Mouse (Mus musculus) stomach, adult 2 months (tissue): Measurements from ENCODE around the gene Trpc3. TPM values are rescaled to one million over a fixed set of nuclear protein-coding genes. Genes with fewer than 3 reads are reported as not detected.

Experiments used
- polyA plus RNA-seq: library from polyadenylated mRNA; depleted of rRNA; stranded (reverse); fragments of >200 nt; gene quantifications from 2 replicates; pipeline ENCODE4 v1.2.3, GENCODE M21; 2012; rRNA removed

Trpc3 gene
- polyA plus RNA-seq = 0.46 and 0.66 TPM in 2 replicates

DNA sequence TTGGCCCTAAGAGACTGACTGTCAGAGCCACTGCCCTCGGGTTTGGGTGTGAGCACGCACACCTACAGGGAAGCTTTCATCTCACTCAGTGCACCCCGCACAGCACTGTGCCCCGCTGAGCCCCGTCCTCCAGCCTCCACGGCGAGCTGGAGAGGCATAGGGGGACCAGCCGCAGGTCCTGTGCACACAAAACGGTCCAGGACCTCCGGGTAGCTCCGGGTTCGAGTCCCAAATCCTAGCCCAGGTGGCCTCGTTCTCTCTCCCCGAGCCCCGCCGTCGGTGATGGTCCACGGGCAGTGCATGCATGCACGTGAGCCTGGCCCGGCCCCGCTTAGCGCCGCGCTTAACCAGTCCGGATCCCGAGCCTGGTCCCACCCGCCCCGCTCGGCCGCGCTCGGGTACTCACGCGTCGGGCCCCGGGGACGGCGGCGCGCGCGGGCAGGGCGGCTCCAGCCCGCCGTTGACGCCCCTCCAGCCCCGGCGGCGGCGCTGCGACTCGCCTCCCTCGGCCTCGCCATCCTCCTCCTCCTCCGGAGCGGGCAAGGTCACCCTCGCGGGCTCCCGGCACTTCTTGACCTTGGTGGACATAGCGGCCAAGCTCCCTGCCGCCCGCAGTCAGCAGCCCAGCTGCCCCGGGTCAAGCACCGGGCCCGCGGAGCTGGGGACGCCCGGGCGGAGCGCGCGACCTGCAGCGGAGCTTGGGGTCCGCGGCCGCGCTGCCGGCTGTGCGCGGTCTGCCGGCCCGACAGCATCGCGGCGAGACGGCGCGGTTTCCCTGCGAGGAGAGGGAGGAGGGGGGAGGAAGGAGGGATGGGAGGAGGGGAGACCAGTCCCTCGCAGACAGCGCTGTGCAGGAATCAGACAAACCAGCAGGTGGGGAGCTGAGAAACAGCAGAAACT, at the start of gene Trpc3:
Gene Trpc3, minus strand, starts transcription at position 776 of the 900 bp plus-strand sequence.

DNA sequence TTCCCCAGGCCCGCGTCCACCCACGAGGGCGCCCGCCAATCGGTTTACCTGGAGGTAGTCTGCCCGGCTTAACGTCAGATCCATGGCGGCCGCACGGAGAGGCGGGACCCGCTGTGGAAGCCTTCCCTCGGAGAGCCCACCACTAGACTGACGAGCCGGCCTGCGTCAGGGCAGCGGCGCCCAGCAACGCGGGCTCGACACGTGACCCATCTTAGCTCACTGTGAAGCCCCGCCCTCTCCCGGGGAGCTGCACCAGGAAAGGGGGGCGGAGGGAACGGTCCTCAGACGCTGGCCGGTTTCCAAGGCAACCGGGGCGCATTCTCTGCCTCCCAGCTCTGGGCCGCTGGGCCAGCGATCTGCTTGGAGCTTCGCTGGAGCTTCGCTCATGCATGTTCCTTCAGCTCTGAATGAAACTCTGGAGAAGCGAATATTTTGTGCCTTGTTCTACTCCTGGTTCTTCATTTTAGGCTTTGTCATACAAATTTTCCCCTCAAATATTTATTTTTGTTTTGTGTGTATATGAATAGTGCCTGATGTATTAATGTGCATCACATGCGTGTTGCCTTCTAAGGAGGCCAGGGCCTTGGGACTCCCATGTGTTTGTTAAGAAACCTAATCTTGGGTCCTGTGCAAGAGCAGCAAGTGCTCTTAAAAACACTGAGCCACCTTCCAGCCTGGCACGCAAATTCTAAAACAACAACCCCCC, 76.6 kb downstream of the Trpc3 start, which contains the start of gene Bbs7:
Gene Bbs7, minus strand, starts transcription at position 276 of the 706 bp plus-strand sequence.

GRCm38 (mm10) chr3:36571827-36572378, 118.1 kb downstream of the Trpc3 start, which contains the start of gene Ccna2:
Gene Ccna2 (minus strand): TSS chr3:36572150.

Other genes starting within 250 kb of the Trpc3 start
- gene Anxa5, start 214.3 kb downstream of the Trpc3 start, polyA plus RNA-seq = 164 and 232 TPM in 2 replicates
- gene 1810062G17Rik, start 214.2 kb downstream of the Trpc3 start, polyA plus RNA-seq = 0.54 and 0.72 TPM in 2 replicates
- not detected in 2 replicates for gene Gm11549, start 168.4 kb downstream of the Trpc3 start, polyA plus RNA-seq
- gene Exosc9, start 137.6 kb downstream of the Trpc3 start, polyA plus RNA-seq = 0.62 and 2.5 TPM in 2 replicates
- 19.4 and 32.7 TPM in 2 replicates for gene Ccna2, start 118.0 kb downstream of the Trpc3 start, polyA plus RNA-seq
- gene Bbs7, start 76.7 kb downstream of the Trpc3 start, polyA plus RNA-seq = 0.12 and 0.27 TPM in 2 replicates
- 0.97 and 1.5 TPM in 2 replicates for gene 4932438A13Rik, start 172.9 kb upstream of the Trpc3 start, polyA plus RNA-seq